Mouse (Mus musculus): ENCODE results near the gene Batf.
"Not testable (repeated sequence)": the region's sequence is repeated elsewhere in the genome, so short reads cannot be mapped to it uniquely, and the experiment has no call there.

The Batf gene

GRCm38 (mm10) chr12:85686466-85687216 is at the start of gene Batf:
Gene Batf (plus strand): TSS chr12:85686669.
- peak; percentile 54 to 56 for DNase-seq (ENCODE audit: low spot score in 2 of 2)

- DNase-seq (ENCODE audit: low spot score in 2 of 2): no peak
Measured at GRCm38 (mm10) chr12:85637932-85638331, 48.5 kb upstream of the Batf start.

- DNase-seq (ENCODE audit: low spot score in 2 of 2): peak; percentile 48 to 53
Measured at GRCm38 (mm10) chr12:85638541-85639325, 47.7 kb upstream of the Batf start.

- peak in 1 of 2 experiments; percentile 23 for DNase-seq (ENCODE audit: low spot score in 2 of 2)
Measured at GRCm38 (mm10) chr12:85639326-85640008, 47.0 kb upstream of the Batf start.

- no peak for DNase-seq (ENCODE audit: low spot score in 2 of 2)
Measured at GRCm38 (mm10) chr12:85640852-85641563, 45.5 kb upstream of the Batf start.

GRCm38 (mm10) chr12:85641564-85641931 is 44.9 kb upstream of the Batf start:
- no peak for DNase-seq (ENCODE audit: low spot score in 2 of 2)

- no peak for DNase-seq (ENCODE audit: low spot score in 2 of 2)
Measured at GRCm38 (mm10) chr12:85643735-85644134, 42.7 kb upstream of the Batf start.

GRCm38 (mm10) chr12:85645664-85646063 is 40.8 kb upstream of the Batf start:
- peak; percentile 61 to 79 for DNase-seq (ENCODE audit: low spot score in 2 of 2)

- DNase-seq (ENCODE audit: low spot score in 2 of 2): peak; percentile 21 to 62
Measured at GRCm38 (mm10) chr12:85647346-85647745, 39.1 kb upstream of the Batf start.

GRCm38 (mm10) chr12:85647955-85648354 is 38.5 kb upstream of the Batf start:
- no peak for DNase-seq (ENCODE audit: low spot score in 2 of 2)

GRCm38 (mm10) chr12:85659319-85659718 is 27.1 kb upstream of the Batf start:
- DNase-seq (ENCODE audit: low spot score in 2 of 2): no peak

- DNase-seq (ENCODE audit: low spot score in 2 of 2): peak; percentile 41 to 43
Measured at GRCm38 (mm10) chr12:85660855-85661254, 25.6 kb upstream of the Batf start.

GRCm38 (mm10) chr12:85662232-85662631 is 24.2 kb upstream of the Batf start:
- DNase-seq (ENCODE audit: low spot score in 2 of 2): not testable (repeated sequence)

GRCm38 (mm10) chr12:85662896-85663295 is 23.6 kb upstream of the Batf start:
- peak; percentile 51 to 78 for DNase-seq (ENCODE audit: low spot score in 2 of 2)

- no peak for DNase-seq (ENCODE audit: low spot score in 2 of 2)
Measured at GRCm38 (mm10) chr12:85666112-85666511, 20.4 kb upstream of the Batf start.

GRCm38 (mm10) chr12:85667071-85667470 is 19.4 kb upstream of the Batf start:
- no peak for DNase-seq (ENCODE audit: low spot score in 2 of 2)

- no peak for DNase-seq (ENCODE audit: low spot score in 2 of 2)
Measured at GRCm38 (mm10) chr12:85668696-85669095, 17.8 kb upstream of the Batf start.

GRCm38 (mm10) chr12:85670080-85670479 is 16.4 kb upstream of the Batf start:
- DNase-seq (ENCODE audit: low spot score in 2 of 2): no peak

GRCm38 (mm10) chr12:85673914-85674313 is 12.6 kb upstream of the Batf start:
- DNase-seq (ENCODE audit: low spot score in 2 of 2): no peak

- no peak for DNase-seq (ENCODE audit: low spot score in 2 of 2)
Measured at GRCm38 (mm10) chr12:85679117-85679516, 7.4 kb upstream of the Batf start.

GRCm38 (mm10) chr12:85679808-85680207 is 6.7 kb upstream of the Batf start:
- no peak for DNase-seq (ENCODE audit: low spot score in 2 of 2)

- peak in 1 of 2 experiments; percentile 20 for DNase-seq (ENCODE audit: low spot score in 2 of 2)
Measured at GRCm38 (mm10) chr12:85682328-85682727, 4.1 kb upstream of the Batf start.
